Mouse (Mus musculus) liver, postnatal 0 days (tissue): ENCODE measurements around the gene Specc1l.

Experiments
- CTCF ChIP-seq: sonication (generic); IDR thresholded peaks from 2 replicates; pipeline ENCODE4 v1.5.1; 2016; ENCODE audit warnings: antibody characterized with exemption, low read depth
- EP300 ChIP-seq: IDR thresholded peaks from 2 replicates; pipeline ENCODE4 v1.6.1; 2016; ENCODE audit warnings: antibody characterized with exemption, low read depth, mild to moderate bottlenecking

DNA sequence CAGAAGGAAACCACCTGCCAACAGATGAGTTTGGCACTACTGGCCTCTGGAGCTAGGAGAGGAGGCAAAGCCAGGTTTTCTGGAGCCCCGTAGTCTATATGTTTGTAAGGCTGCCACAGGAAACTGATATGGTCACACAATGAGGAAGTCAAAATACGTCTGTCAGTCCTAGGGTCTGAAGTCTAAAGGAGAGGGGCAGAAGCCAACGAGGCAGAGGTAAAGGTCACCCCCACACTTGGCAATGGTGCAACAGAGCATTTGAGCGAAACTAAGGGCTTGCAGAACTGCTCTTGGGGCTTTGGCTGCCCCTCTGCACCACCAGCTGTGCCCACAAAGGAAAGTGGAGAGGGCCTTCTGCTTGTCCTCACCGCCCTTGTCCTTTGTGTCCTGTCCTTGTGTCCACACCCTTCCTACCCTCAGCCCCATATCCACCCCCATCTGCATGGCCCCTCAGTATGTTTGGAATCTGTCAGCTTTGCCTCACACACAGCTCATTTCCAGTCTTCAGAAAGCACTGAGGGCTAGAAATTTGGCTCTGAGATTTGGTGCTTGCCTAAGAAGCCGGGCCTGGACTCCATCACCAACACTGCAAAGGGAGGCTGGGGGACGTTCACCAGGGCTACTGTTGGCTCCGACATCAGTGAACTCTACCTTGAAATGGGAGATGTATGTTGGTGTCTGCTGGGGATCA, 24.4 kb upstream of the Specc1l start:
- TF ChIP-seq CTCF: no peak
- no peak for TF ChIP-seq EP300
